Mouse (Mus musculus) liver, postnatal 0 days (tissue): ENCODE measurements around the gene Apol9b.

ENCODE experiments used
- CTCF ChIP-seq: sonication (generic); IDR thresholded peaks from 2 replicates; pipeline ENCODE4 v1.5.1; 2016; ENCODE audit warnings: antibody characterized with exemption, low read depth
- EP300 ChIP-seq: IDR thresholded peaks from 2 replicates; pipeline ENCODE4 v1.6.1; 2016; ENCODE audit warnings: antibody characterized with exemption, low read depth, mild to moderate bottlenecking

- TF ChIP-seq CTCF (no peak), EP300 (peak; percentile 47)
Measured at GRCm38 (mm10) chr15:77746326-77746725, 17.5 kb downstream of the Apol9b start.
